Mouse (Mus musculus): Measurements from ENCODE around the gene Gm49352. TPM values are rescaled to one million over a fixed set of nuclear protein-coding genes. Genes with fewer than 3 reads are reported as not detected.
"Not testable (repeated sequence)": the region's sequence is repeated elsewhere in the genome, so short reads cannot be mapped to it uniquely, and the experiment has no call there.

Gm49352 gene
- not detected in 2 replicates for polyA plus RNA-seq (2016; fragmentation: Nextera tagmentation; extraction: Ambion mirVana)

DNA sequence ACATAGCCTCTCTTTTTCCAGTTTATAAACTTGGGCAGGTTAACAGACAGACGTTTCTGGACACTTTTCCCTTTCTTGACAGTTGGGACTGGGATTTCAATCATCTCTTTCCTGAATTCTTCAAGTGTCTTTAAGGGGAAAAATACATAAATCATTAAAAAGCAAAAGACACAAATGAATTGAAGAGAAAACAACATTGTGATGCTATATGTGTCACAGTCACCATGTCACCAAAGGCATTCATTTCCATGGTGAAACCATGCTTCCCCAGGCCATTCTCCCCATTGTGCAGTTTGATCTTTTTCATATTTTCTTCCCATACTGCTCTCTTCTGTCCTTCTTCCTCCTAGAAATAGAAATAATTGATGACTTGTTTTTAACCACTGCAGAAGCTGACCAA is at the start of gene Gm49352:
TSS of gene Gm49352 (minus strand) at position 101 of the 400 bp plus-strand sequence.
- 41% methylated on average over 1 of the region's 1 CpGs for WGBS
- not testable (repeated sequence) for H3K27ac ChIP-seq; ATAC-seq (ENCODE audit: low FRiP score); H3K4me1 ChIP-seq; H3K27me3 ChIP-seq; H3K36me3 ChIP-seq; H3K4me2 ChIP-seq (replicated peaks); H3K4me3 ChIP-seq; H3K9ac ChIP-seq
- H3K9me3 ChIP-seq (replicated peaks), result peaks cover 23% of the 10 kb centered on the region; the same call in 1 of the 2 replicates

DNA sequence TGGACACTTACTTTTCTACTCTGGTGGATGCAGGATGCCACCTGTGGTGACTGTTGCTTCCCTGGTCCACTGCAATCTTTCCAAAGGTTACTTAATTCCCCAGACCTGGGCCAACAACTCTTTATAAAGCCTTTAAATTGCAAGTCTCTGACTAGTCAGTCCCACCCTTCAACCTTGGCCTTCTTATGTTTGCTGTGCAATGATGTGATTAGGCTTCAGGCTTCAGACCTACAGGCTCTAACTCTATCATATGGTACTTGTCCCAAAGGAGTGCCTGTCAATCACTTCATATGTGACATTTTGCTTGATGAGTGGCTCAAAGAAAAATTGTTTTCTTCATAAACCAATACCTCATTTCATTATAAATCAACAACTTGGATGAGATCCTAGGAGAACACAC is 2.1 kb upstream of the Gm49352 start, which contains the start of gene Cts3:
TSS of gene Cts3 (minus strand) at position 101 of the 400 bp plus-strand sequence.
- ATAC-seq (ENCODE audit: low FRiP score), result no peak
- Histone ChIP-seq H3K9ac (no peak within 1 kb of the TSS), H3K4me3 (no peak within 1 kb of the TSS), H3K36me3 (no peaks in the 10 kb centered on the region), H3K9me3 (replicated peaks) (peaks cover 40% of the 10 kb centered on the region), H3K4me1 (no peaks in the 10 kb centered on the region), H3K27me3 (no peaks in the 10 kb centered on the region), H3K4me2 (replicated peaks) (no peak within 1 kb of the TSS), H3K27ac (no peak within 1 kb of the TSS)

DNA sequence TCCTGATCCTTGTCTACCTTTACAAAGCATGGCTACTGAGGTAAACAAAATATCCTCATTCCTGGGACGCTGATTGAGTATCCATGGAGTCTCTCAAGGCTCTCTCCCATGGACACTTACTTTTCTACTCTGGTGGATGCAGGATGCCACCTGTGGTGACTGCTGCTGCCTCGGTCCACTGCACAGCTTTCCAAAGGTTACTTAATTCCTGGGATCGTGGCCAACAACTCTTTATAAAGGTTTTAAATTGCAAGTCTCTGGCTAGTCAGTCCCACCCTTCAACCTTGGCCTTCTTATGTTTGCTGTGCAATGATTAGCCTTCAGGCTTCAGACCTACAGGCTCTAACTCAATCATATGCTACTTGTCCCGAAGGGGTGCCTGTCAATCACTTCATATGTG is 26.3 kb downstream of the Gm49352 start, which contains the start of gene Ctsm:
TSS of gene Ctsm (minus strand) at position 209 of the 400 bp plus-strand sequence.
- WGBS, result 78% methylated on average over 4 of the region's 4 CpGs

More for the DNA sequence above, 26.3 kb downstream of the Gm49352 start, which contains the start of gene Ctsm:
- Histone ChIP-seq H3K4me1 (no peaks in the 10 kb centered on the region), H3K36me3 (no peaks in the 10 kb centered on the region), H3K27me3 (no peaks in the 10 kb centered on the region), H3K9ac (no peak within 1 kb of the TSS), H3K27ac (no peak within 1 kb of the TSS), H3K4me2 (replicated peaks) (no peak within 1 kb of the TSS), H3K9me3 (replicated peaks) (peaks cover 39% of the 10 kb centered on the region), H3K4me3 (no peak within 1 kb of the TSS)
- ATAC-seq (ENCODE audit: low FRiP score), result no peak

Other genes with a start within 250 kb of the Gm49352 start
- gene Cts7, start 210.0 kb downstream of the Gm49352 start, polyA plus RNA-seq (2016; fragmentation: Nextera tagmentation; extraction: Ambion mirVana), result not detected in 2 replicates
- not detected in 2 replicates for gene Ctsm, start 26.3 kb downstream of the Gm49352 start, polyA plus RNA-seq (2016; fragmentation: Nextera tagmentation; extraction: Ambion mirVana)
- gene Cts3, start 2.0 kb upstream of the Gm49352 start, polyA plus RNA-seq (2016; fragmentation: Nextera tagmentation; extraction: Ambion mirVana), result not detected in 2 replicates

All from hindbrain, embryonic 12.5 days (tissue).